Mouse (Mus musculus): ENCODE results near the gene Gabarap.

Gabarap gene

DNA sequence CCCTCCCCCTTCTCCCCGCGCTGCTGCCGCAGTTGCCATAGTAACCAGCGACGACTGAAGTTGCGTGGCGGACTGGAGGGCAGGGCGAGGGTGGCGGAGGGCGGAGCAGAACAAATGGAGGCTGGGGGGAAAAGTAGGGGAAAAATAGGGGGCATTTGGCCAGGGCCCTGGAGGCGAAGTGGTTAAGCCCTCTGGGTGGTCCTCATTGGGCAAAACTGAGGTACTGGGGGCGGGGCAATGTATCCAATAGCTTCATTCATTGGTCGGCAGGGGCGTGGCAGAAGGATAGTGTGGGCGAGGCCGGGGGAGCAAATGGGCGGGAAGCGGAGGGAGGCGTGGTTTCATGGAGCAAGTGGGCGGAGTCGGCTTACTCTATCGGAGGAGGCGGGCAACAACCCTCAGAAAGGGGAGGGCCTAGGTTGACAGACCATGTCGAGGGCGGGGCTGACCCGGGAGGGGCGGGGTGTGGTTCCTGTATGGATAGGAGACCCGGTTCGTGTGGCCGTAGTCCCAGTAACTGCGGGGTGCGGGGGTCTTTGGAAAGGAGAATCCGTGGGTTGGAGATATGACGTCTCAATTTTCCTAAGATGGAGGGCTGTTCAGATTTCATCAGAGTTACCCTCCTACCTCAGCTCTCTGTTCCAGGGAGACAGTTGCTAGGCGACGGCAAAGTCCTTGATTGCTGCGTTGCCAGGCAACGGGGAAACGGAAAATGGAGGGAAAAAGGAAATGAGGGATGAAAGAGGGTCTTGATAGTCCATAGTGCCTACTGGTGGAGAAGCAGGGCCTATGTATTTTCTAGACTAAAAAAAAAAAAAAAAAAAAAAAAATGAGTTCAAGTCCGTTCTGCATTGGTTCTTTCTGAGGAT is 30.6 kb downstream of the Gabarap start:
- peak; percentile 94 for DNase-seq (ENCODE audit: low read depth)

DNA sequence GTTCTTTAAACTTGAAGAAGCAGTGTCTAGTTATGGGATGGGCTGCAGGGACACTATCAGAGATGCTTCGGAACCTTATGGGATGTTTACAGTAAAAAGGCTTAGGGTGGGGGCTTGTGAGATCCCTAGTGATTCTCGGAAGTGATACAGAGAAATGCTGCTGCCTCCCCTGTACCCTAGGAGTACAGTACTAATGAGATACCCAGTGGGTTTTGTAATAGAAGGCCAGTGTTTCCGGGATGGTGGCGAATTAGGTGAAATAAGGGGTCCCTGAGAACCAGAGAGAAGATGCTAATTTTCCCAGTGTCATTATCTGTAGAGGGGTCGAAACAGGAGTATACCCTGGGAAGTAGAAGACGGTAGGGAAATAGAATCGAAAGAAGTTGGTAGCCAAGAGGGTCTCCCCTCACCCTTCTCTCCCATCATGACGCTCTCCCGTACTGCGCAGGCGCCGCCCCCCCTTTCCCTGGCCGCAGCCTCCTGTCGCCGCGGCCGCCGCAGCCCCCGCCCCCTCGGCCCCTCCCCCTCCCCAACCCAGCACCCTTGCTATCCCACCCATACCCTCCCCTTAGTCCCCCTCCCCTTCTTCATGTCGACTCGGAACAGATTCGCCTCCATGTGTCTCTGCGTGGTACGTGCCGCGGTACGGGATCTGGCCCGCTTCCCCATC is 32.7 kb downstream of the Gabarap start:
- no peak for DNase-seq (ENCODE audit: low read depth)

DNA sequence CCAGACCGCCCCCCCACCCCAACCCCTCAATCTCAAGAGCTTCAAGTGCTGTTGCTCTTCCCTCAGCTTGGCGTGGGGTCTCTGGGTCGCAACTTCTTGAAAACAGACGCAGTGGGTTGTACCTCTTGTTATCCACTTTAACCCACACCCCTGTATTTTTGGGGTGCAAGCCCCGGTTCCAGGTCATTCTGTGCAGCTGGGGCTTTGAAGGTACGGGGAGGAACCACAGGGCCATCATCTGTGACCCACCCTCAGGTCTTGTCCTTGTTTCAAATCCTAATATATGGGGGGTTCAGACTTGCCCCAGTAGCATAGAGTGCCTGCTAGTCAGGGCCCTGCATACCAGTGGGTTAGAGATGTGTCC is 33.2 kb downstream of the Gabarap start:
- no peak for DNase-seq (ENCODE audit: low read depth)

DNA sequence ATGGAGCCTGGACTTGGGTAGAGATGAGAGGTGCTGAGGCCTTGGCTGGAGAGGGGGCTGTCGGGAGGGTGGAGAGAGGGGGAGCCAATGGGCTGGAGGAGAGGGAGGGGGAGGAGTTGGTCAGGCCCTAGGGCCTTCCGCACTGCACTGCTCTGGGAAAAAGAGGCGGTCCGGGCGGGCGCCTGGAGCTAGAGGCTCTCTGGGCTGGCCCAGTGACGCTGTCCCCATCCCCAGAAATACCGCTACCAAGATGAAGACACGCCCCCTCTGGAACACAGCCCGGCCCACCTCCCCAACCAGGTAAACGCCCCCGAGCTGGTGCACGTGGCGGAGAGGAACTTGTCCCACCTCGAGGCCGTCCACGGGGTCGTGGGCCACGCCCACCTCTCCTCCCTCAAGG is 35.7 kb downstream of the Gabarap start:
- DNase-seq (ENCODE audit: low read depth): no peak

DNA sequence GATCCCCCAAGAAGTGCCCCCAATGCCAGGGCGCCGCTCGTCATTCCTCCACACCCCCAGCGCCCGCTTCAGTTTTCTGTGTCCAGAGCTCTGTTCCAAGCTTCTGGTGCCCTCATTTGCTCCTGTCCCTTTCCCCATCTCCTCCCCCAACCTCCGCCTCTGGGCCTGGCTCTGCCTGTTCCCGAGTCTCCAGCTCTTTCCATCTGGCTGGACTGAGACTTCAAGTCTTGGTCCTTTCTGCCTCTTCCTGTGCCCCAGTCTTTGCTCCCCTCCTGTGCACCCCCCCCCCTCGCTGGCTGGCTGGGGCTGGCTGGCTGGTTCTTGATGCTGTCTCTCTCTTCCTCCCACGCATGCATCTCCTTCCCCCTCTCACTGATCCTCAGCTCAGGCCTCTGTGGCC is 36.5 kb downstream of the Gabarap start:
- DNase-seq (ENCODE audit: low read depth): peak; percentile 67

DNA sequence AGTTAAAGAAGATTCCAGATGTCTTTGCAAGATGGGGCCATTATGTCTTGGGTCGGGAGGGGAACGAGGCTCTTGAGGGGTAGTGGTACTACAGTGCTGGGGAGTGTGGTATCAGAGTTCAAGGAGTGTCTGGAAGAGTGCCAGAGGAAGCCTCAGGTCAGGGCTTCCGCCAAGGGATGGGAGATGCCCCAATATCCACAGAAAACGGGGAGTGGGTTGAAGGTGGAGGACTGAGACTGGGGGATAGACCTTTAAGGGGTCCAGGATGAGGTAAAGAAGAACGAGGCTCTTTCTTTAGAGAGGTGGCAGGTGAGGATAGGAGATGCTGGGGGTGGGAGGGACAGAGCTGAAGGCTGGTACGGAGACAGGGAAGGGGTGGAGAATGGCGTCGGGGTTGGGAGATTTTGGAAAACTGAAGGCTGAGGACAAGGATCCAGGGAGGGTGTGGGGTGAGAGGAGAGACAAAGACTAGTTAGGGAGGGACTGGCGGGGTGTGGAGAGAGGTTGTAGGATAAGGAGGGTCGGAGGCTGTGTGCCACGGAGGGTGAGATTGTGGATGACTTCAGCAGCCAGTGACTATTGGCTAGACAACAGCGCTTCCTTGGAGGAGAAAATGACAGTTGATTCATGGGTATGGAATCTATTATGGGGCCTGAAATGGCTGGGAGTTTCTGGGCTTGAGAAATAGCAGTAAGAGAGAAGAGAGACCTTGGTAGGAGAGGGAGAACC is 37.6 kb downstream of the Gabarap start:
- DNase-seq (ENCODE audit: low read depth): no peak

DNA sequence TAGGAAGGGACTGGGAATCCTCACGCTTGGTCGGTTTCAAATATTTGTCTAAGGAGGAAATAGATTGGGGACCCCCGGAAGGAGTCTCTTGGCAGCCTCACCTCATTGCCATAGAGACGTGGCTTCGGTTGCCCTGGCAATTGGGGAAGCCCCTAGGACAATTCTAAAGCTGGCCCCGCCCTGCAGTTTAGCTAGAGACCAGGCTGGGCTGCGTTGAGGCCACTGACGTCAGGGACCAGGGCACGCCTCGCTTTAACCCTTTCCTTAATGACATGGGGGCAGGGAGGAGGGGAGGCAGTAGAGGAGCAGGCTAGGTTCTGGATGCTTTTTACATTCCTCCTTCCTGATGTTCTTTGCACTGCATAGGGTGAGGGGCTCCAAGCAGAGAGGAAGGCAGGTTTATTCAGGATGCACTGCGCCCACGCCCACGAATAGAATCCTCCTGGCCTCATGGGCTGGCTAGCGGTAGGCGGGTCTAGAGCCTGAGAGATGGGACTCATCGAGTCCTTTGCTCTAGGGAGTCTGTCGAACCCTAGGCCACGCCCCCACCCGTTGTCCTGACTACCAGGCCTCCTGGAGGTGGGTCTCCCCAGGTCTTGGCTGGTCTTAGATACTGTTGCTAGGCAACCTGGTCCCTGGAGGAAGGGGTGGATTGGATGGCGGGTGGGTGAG is 38.3 kb downstream of the Gabarap start:
- DNase-seq (ENCODE audit: low read depth): peak; percentile 90

DNA sequence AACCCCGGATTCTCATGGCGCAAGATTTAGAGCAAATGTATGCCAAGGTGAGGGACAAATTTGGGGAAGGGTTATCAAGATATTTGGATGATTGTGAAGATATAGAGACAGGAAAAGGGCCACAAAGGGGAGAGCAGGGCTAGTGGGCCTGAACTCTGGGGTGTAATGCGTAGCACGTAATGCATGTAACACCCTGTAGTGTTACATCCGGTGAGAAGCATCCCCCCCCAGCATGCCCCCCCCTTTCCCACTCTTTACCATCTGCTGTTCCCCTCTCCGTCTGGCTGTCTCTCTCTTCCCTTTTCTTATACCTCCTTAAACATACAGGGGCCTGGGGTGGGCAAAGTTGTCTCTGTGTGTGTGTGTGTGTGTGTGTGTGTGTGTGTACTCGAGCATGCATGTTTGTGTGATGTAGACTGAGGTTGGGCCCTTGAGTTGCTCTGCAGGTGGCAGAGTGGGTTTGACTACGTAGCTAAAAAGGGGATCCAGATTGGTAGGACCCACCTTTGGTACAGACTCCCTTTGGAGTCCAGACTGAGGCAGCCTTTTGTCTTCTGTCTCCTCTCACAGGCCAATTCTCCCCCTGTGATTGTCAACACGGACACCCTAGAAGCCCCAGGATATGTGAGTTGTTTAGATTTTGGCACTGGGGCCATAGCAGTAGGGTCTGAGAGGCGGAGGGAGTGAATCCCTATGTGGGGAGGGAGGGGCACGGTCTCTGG is 39.0 kb downstream of the Gabarap start:
- no peak for DNase-seq (ENCODE audit: low read depth)

DNA sequence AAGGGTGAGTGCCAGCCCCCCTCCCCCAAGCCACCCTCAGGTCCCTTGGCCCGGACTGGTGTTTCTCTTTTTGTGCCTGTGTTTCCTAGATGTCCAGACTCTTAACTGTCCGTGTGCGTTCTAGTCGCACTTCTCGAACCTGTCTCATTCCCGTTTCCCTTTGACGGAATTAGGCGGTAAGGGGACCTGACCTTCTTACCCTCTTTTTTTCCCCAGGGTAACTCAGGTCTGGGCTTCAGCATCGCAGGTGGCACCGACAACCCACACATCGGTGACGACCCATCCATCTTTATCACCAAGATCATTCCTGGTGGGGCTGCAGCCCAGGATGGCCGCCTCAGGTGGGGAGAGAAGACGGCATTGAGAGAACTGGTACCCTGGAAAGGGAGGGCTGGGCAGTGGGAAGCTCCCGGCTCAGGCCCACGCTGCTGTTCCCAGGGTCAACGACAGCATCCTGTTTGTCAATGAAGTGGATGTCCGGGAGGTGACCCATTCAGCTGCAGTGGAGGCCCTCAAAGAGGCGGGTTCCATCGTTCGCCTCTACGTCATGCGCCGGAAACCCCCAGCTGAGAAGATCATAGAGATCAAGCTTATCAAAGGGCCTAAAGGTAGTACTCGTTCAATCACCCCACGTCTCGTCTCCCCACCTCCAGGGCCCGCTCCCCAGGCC is 39.8 kb downstream of the Gabarap start:
- no peak for DNase-seq (ENCODE audit: low read depth)

DNA sequence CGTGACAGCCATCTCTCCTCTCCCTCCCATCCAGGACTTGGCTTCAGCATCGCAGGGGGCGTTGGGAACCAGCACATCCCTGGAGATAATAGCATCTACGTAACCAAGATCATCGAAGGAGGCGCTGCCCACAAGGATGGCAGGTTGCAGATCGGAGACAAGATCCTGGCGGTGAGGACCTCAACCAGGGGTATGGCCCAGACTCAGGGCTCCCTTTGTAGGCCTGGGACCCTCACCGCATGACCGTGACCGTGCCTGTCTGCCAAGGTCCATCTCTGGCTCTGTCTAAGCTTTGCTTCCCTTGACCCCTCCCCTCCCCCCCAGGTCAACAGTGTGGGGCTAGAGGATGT is 40.4 kb downstream of the Gabarap start:
- no peak for DNase-seq (ENCODE audit: low read depth)

DNA sequence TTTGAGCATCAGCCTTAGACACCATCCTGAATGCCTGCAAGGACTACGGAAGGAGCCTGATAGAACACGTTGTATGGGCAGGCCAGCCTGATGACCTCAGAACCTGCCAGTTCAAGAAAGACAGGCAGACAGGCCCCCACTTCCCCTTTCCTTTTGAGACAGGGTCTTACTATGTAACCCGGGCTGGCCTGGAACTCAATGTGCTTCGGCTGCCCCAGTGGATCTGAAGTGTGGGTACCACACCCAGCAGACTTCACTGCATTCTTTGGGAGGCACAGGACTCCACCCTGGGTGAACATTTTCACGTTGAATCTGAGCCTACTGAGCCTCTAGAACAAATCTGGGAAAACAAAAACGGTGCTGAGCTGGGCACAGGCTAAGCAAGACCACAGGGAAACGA is 47.2 kb downstream of the Gabarap start:
- DNase-seq (ENCODE audit: low read depth): no peak

DNA sequence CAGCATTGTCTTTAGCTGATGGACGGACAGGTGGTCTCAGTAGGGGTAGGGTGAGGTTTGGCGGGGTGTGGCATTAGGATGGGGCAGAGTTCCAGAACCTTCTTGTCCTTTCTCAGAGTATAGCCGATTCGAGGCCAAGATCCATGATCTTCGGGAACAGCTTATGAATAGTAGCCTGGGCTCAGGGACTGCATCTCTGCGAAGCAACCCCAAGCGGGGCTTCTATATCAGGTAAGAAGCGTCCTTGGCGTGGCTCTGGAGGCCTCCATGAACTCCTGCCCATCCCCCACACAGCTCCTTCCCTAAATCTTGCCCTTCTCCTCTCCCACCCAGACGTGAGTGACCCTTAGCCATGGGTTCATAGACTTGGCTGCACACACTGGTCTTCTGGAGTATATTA is 48.7 kb downstream of the Gabarap start:
- DNase-seq (ENCODE audit: low read depth): no peak

DNA sequence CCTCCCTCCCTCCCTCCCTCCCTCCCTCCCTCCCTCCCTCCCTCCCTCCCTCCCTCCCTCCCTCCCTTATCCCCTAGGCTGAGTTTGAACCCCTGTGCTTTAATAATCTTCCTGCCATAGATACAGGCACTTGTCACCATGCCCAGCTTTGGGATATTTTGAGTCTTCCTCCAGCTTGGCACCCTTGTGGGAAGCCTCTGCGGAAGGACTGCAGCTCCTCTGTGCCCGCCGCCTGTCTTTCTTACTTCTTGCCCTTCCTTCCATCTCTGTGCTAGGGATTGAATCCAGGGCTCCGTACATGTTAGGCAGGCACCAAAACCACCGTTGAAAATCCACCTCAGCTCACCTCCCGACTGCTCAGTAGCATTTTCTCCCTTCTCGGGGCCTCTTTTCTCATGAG is 49.2 kb downstream of the Gabarap start:
- no peak for DNase-seq (ENCODE audit: low read depth)

DNA sequence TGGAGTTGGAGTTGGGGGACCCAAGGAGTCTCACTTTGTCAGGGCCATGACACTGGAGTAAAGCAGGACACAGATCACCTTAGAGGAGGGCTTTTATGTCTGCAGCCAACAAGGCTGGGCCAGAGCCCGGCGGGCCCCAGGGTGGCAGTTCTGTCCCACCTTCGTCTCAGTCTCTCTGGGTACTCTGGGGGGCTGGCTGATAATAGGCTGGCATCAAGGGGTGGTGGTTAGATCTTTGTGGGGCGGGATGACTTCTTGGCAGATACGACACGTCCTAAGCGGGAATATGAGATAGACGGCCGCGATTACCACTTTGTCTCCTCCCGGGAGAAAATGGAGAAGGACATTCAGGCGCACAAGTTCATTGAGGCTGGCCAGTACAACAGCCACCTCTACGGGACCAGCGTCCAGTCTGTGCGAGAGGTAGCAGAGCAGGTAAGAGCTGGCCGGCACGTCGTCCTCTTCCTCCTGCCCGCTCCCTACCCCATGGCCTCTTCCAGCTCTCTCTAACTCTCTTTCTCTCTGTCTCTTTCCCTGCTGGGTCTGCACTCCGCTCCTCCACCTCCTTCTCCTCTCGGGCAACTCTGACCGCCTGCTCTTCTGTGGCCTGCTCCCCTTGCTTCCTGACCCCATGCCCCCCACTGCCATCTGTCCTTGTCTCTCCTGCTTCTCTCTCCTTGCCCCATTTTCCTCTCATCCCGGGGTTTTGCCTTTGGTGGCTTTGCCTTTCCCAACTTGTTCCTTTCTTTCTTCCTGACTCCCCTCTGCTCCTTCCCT is 51.6 kb downstream of the Gabarap start:
- no peak for DNase-seq (ENCODE audit: low read depth)

DNA sequence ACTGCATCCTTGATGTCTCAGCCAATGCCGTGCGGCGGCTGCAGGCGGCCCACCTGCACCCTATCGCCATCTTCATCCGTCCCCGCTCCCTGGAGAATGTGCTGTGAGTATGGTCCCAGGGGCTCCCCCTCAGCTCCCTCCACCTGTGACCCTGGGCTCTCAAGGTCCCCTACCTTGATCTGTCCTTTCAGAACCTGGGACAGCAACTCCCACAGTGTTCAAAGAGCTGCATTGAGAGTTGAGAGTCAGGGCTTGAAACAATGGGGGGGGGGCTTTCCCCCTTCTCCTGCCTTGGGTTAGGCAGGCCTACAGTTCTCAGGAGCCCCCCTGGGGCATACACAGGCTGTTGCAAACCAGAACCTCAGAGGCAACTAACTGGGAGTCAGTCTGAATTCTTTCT is 52.7 kb downstream of the Gabarap start:
- DNase-seq (ENCODE audit: low read depth): no peak

Data from naive thymus-derived CD4-positive, alpha-beta T cell, adult 2 months (primary cell).